Mouse (Mus musculus) urinary bladder, adult 2 months (tissue): Measurements from ENCODE around the gene Ccdc57. TPM values are rescaled to one million over a fixed set of nuclear protein-coding genes. Genes with fewer than 3 reads are reported as not detected.
A peak's percentile ranks its signal among the peaks of the same experiment; 100 is the strongest.

Experiments used
- DNase-seq: peaks from one replicate; pipeline ENCODE4 v3.0.0; 2022; ENCODE audit warnings: low spot score
- polyA plus RNA-seq: library from polyadenylated mRNA; depleted of rRNA; stranded (reverse); fragments of >200 nt; gene quantifications from 2 replicates; pipeline ENCODE4 v1.2.3, GENCODE M21; 2012

Gene Ccdc57
- polyA plus RNA-seq, 1 experiment = 3.8 TPM

GRCm38 (mm10) chr11:120822831-120823550, 109.7 kb downstream of the Ccdc57 start:
- no peak for DNase-seq

- DNase-seq = peak; percentile 23
Measured at GRCm38 (mm10) chr11:120822321-120822720, 110.4 kb downstream of the Ccdc57 start.

GRCm38 (mm10) chr11:120821076-120821922, 111.4 kb downstream of the Ccdc57 start:
- DNase-seq = no peak

- DNase-seq = peak; percentile 23
Measured at GRCm38 (mm10) chr11:120820546-120820945, 112.1 kb downstream of the Ccdc57 start.

- DNase-seq = peak; percentile 17
Measured at GRCm38 (mm10) chr11:120819556-120819955, 113.1 kb downstream of the Ccdc57 start.

GRCm38 (mm10) chr11:120818251-120818650, 114.4 kb downstream of the Ccdc57 start:
- DNase-seq = peak; percentile 19

- DNase-seq = peak; percentile 21
Measured at GRCm38 (mm10) chr11:120817358-120817757, 115.3 kb downstream of the Ccdc57 start.

- no peak for DNase-seq
Measured at GRCm38 (mm10) chr11:120812068-120812467, 120.6 kb downstream of the Ccdc57 start.

- DNase-seq = no peak
Measured at GRCm38 (mm10) chr11:120808010-120808409, 124.7 kb downstream of the Ccdc57 start.

GRCm38 (mm10) chr11:120805375-120806298, 127.0 kb downstream of the Ccdc57 start:
- no peak for DNase-seq

GRCm38 (mm10) chr11:120804769-120805168, 127.9 kb downstream of the Ccdc57 start:
- DNase-seq = no peak

GRCm38 (mm10) chr11:120804274-120804673, 128.4 kb downstream of the Ccdc57 start:
- no peak for DNase-seq

GRCm38 (mm10) chr11:120800061-120800904, 132.4 kb downstream of the Ccdc57 start:
- DNase-seq = peak; percentile 69

GRCm38 (mm10) chr11:120799316-120799890, 133.3 kb downstream of the Ccdc57 start:
- no peak for DNase-seq

- no peak for DNase-seq
Measured at GRCm38 (mm10) chr11:120798244-120798643, 134.4 kb downstream of the Ccdc57 start.

- DNase-seq = no peak
Measured at GRCm38 (mm10) chr11:120796614-120796946, 136.1 kb downstream of the Ccdc57 start.

GRCm38 (mm10) chr11:120795756-120796613, 136.7 kb downstream of the Ccdc57 start, which contains the start of gene Dus1l:
TSS of gene Dus1l (minus strand) at chr11:120796403.
- peak; percentile 97 for DNase-seq

GRCm38 (mm10) chr11:120792652-120793051, 140.0 kb downstream of the Ccdc57 start:
- DNase-seq = no peak

GRCm38 (mm10) chr11:120789810-120790209, 142.9 kb downstream of the Ccdc57 start:
- DNase-seq = no peak
